Mouse (Mus musculus) olfactory bulb, adult 2 months (tissue): ENCODE data around the gene Alcam.

Source experiments
- CTCF ChIP-seq: fragments of 200-500 bp; IDR thresholded peaks from 2 replicates; pipeline ENCODE4 v1.5.1; 2012; ENCODE audit warnings: low read depth, mild to moderate bottlenecking, low read length, moderate library complexity; ENCODE audit not compliant: insufficient read depth
- POLR2A ChIP-seq: fragments of 200-500 bp; IDR thresholded peaks from 2 replicates; pipeline ENCODE4 v1.6.1; 2012; ENCODE audit warnings: mild to moderate bottlenecking, low read depth, low read length, moderate library complexity; ENCODE audit not compliant: insufficient read depth

GRCm38 (mm10) chr16:52265066-52265465 is 188.8 kb downstream of the Alcam start:
- TF ChIP-seq POLR2A (no peak), CTCF (no peak)
